Comparison of ENCODE assay signal across 22 mouse cellular contexts in genomic region chr9:68852201-68852600, GRCm38 (mm10).
DNase-seq lines count a peak whose midpoint lies in the region; ATAC-seq and TF ChIP-seq lines count a peak whose summit lies in the region.
"Had no signal": no experiment of that assay in that cellular context is flagged by ENCODE, and none has a peak within 500 bp of the region (broad histone marks: within the 10 kb centered on the region; RNA-seq: fewer than 3 reads in every experiment).

No protein-coding gene starts in this region.

- peaks cover 7% of the 10 kb centered on the region for H3K4me1 ChIP-seq in heart, embryonic 15.5 days (replicated peaks)
- peaks cover under 1% of the 10 kb centered on the region; the same call in 1 of the 2 replicates for H3K4me1 ChIP-seq in hindbrain, postnatal 0 days (ENCODE audit: insufficient read depth, low read length)
- no peaks in the 10 kb centered on the region for H3K4me1 ChIP-seq in hindbrain, embryonic 11.5 days (replicated peaks; ENCODE audit: control insufficient read depth, insufficient read depth, low read length)
- H3K4me1 ChIP-seq in lung, embryonic 16.5 days (replicated peaks; ENCODE audit: control insufficient read depth, insufficient read depth, low read length), result peaks cover 5% of the 10 kb centered on the region
- H3K4me1 ChIP-seq: heart, embryonic 10.5 days; hindbrain, embryonic 10.5 days; intestine, embryonic 15.5 days had no signal

- DNase-seq in heart, postnatal 25 days (ENCODE audit: low spot score), result no peak
- peak; percentile 26 for DNase-seq in hindbrain, postnatal 0 days (ENCODE audit: low spot score)
- no peak for DNase-seq in hindbrain, embryonic 11.5 days (ENCODE audit: low spot score)
- DNase-seq in lung, postnatal 36 days, result no peak
- DNase-seq: adrenal gland, postnatal 14 days; cerebellum, adult 18-20 months; cerebellum, adult 9-11 months; cerebellum, postnatal 36 days; gastrocnemius, postnatal 10 days; heart, adult 18-20 months had no signal

- H3K27me3 ChIP-seq in heart, embryonic 15.5 days, result no peaks in the 10 kb centered on the region
- no peaks in the 10 kb centered on the region for H3K27me3 ChIP-seq in hindbrain, postnatal 0 days (ENCODE audit: insufficient read depth, low read length)
- H3K27me3 ChIP-seq in hindbrain, embryonic 11.5 days (ENCODE audit: control insufficient read depth, insufficient read depth, low read length), result no peaks in the 10 kb centered on the region
- H3K27me3 ChIP-seq in lung, embryonic 16.5 days (ENCODE audit: control insufficient read depth, insufficient read depth, low read depth, low read length), result no peaks in the 10 kb centered on the region
- H3K27me3 ChIP-seq: CH12.LX; embryonic facial prominence, embryonic 15.5 days; intestine, embryonic 15.5 days had no signal

- peak overlapping the region; percentile 45; the same call in 1 of the 2 replicates for H3K27ac ChIP-seq in heart, embryonic 15.5 days
- H3K27ac ChIP-seq in hindbrain, postnatal 0 days, result no peak overlapping the region
- H3K27ac ChIP-seq in hindbrain, embryonic 11.5 days (ENCODE audit: low read depth, low read length), result no peak overlapping the region
- H3K27ac ChIP-seq in lung, embryonic 16.5 days (ENCODE audit: low read length), result peak overlapping the region; percentile 46; the same call in 1 of the 2 replicates
- H3K27ac ChIP-seq: embryonic facial prominence, embryonic 15.5 days; forebrain, embryonic 10.5 days; heart, embryonic 10.5 days; hindbrain, embryonic 10.5 days; intestine, embryonic 15.5 days had no signal

- H3K36me3 ChIP-seq in heart, embryonic 15.5 days, result no peaks in the 10 kb centered on the region
- H3K36me3 ChIP-seq in hindbrain, postnatal 0 days (ENCODE audit: insufficient read depth, low read length), result no peaks in the 10 kb centered on the region
- H3K36me3 ChIP-seq in hindbrain, embryonic 11.5 days (ENCODE audit: control insufficient read depth, insufficient read depth, low read length), result no peaks in the 10 kb centered on the region
- no peaks in the 10 kb centered on the region for H3K36me3 ChIP-seq in lung, embryonic 16.5 days (ENCODE audit: control insufficient read depth, insufficient read depth, low read length)
- H3K36me3 ChIP-seq: embryonic facial prominence, embryonic 15.5 days; forebrain, embryonic 10.5 days; heart, embryonic 10.5 days; hindbrain, embryonic 10.5 days; intestine, embryonic 15.5 days had no signal

- H3K9me3 ChIP-seq in heart, embryonic 15.5 days (replicated peaks), result no peaks in the 10 kb centered on the region
- H3K9me3 ChIP-seq in hindbrain, postnatal 0 days (ENCODE audit: low read length), result no peaks in the 10 kb centered on the region
- H3K9me3 ChIP-seq in hindbrain, embryonic 11.5 days (ENCODE audit: control insufficient read depth, low read length), result no peaks in the 10 kb centered on the region
- H3K9me3 ChIP-seq in lung, embryonic 16.5 days (ENCODE audit: control insufficient read depth, low read length), result no peaks in the 10 kb centered on the region
- H3K9me3 ChIP-seq: embryonic facial prominence, embryonic 15.5 days; forebrain, embryonic 10.5 days; heart, embryonic 10.5 days; hindbrain, embryonic 10.5 days; intestine, embryonic 15.5 days had no signal

- intact Hi-C loops in heart, postnatal 25 days (cut with DNase I), result loop anchor here (5.0 kb wide), 1 partner anchor 65 kb away; no protein-coding TSS in a partner anchor

- WGBS in heart, embryonic 15.5 days, result 42% methylated on average over 4 of the region's 4 CpGs
- 40% methylated on average over 4 of the region's 4 CpGs for WGBS in hindbrain, postnatal 0 days
- 77% methylated on average over 4 of the region's 4 CpGs for WGBS in hindbrain, embryonic 11.5 days
- WGBS in lung, embryonic 16.5 days, result 41% methylated on average over 4 of the region's 4 CpGs

- TF ChIP-seq CTCF in hindbrain, postnatal 0 days (IDR thresholded peaks at IDR 0.05; ENCODE audit: low read depth), result no peak

- no peak overlapping the region for H3K4me3 ChIP-seq in heart, embryonic 15.5 days
- H3K4me3 ChIP-seq in hindbrain, postnatal 0 days (ENCODE audit: low read length), result no peak overlapping the region
- no peak overlapping the region for H3K4me3 ChIP-seq in hindbrain, embryonic 11.5 days (ENCODE audit: low read depth, low read length)
- H3K4me3 ChIP-seq in lung, embryonic 16.5 days (ENCODE audit: low read length), result no peak overlapping the region
- H3K4me3 ChIP-seq: embryonic facial prominence, embryonic 15.5 days; erythroblast, embryonic 14.5 days; forebrain, embryonic 10.5 days; heart, embryonic 10.5 days; hindbrain, embryonic 10.5 days; intestine, embryonic 15.5 days had no signal

- no peak overlapping the region for H3K9ac ChIP-seq in heart, embryonic 15.5 days
- no peak overlapping the region for H3K9ac ChIP-seq in hindbrain, postnatal 0 days (replicated peaks; ENCODE audit: low read length)
- H3K9ac ChIP-seq in hindbrain, embryonic 11.5 days (ENCODE audit: low read depth, low read length), result no peak overlapping the region
- H3K9ac ChIP-seq in lung, embryonic 16.5 days (ENCODE audit: low read length), result no peak overlapping the region
- H3K9ac ChIP-seq: embryonic facial prominence, embryonic 15.5 days; intestine, embryonic 15.5 days had no signal

- ATAC-seq in heart, embryonic 15.5 days (replicated peaks; ENCODE audit: insufficient number of reproducible peaks, insufficient read depth, low FRiP score, low read depth), result peak; percentile 60; the same call in 1 of the 2 replicates
- no peak for ATAC-seq in hindbrain, postnatal 0 days
- no peak for ATAC-seq in hindbrain, embryonic 11.5 days (ENCODE audit: low FRiP score)
- ATAC-seq in lung, embryonic 16.5 days (ENCODE audit: low read depth), result peak; percentile 79
- ATAC-seq: activated CD4-positive, CD25-positive, alpha-beta regulatory T cell, adult 4 months; forebrain, embryonic 16.5 days; intestine, embryonic 15.5 days; Patski had no signal

- H3K4me2 ChIP-seq in heart, embryonic 15.5 days, result no peak overlapping the region
- no peak overlapping the region for H3K4me2 ChIP-seq in hindbrain, postnatal 0 days (ENCODE audit: low read depth, low read length)
- H3K4me2 ChIP-seq in hindbrain, embryonic 11.5 days (replicated peaks; ENCODE audit: low read depth, low read length), result no peak overlapping the region
- no peak overlapping the region for H3K4me2 ChIP-seq in lung, embryonic 16.5 days (ENCODE audit: low read depth, low read length)
- H3K4me2 ChIP-seq: embryonic facial prominence, embryonic 15.5 days; intestine, embryonic 15.5 days had no signal

Comparison
In these comparisons a context has a peak if more than half of its experiments do, and no peak if none do; other contexts are left out.
1. ATAC-seq: peak in heart, embryonic 15.5 days (single experiment) and lung, embryonic 16.5 days (single experiment); none in hindbrain, postnatal 0 days (single experiment) and hindbrain, embryonic 11.5 days (single experiment).
2. H3K27ac ChIP-seq: peak in heart, embryonic 15.5 days (single experiment) and lung, embryonic 16.5 days (single experiment); none in hindbrain, postnatal 0 days (single experiment) and hindbrain, embryonic 11.5 days (single experiment).